Mouse (Mus musculus) kidney, adult 18-20 months (tissue): ENCODE results near the gene Cwc25.

Source experiments
- DNase-seq: peaks from one replicate; pipeline ENCODE4 v3.0.0; 2021

Cwc25 gene

GRCm38 (mm10) chr11:97697891-97698529, 68.3 kb downstream of the Cwc25 start:
- no peak for DNase-seq

GRCm38 (mm10) chr11:97697199-97697890, 69.0 kb downstream of the Cwc25 start:
- DNase-seq: no peak

GRCm38 (mm10) chr11:97696669-97697068, 69.7 kb downstream of the Cwc25 start:
- DNase-seq: no peak

- no peak for DNase-seq
These were observed 70.5 kb downstream of the Cwc25 start for GRCm38 (mm10) chr11:97695712-97696401.
